Mouse (Mus musculus) cortical plate, adult 2 months (tissue): ENCODE data around the gene Med18. TPM values are rescaled to one million over a fixed set of nuclear protein-coding genes. Genes with fewer than 3 reads are reported as not detected.
"Not testable (repeated sequence)": the region's sequence is repeated elsewhere in the genome, so short reads cannot be mapped to it uniquely, and the experiment has no call there.

Experiments
- H3K27ac ChIP-seq: fragments of 200-500 bp; 2 replicates; pipeline ENCODE4 v1.5.1; 2012; ENCODE audit warnings: low read length, control low read depth, inconsistent platforms; ENCODE audit not compliant: insufficient read depth
- H3K4me1 ChIP-seq: fragments of 200-500 bp; 2 replicates; pipeline ENCODE4 v1.6.1; 2011; ENCODE audit warnings: low read length; ENCODE audit not compliant: control insufficient read depth, insufficient read depth
- H3K4me3 ChIP-seq: fragments of 200-500 bp; 2 replicates; pipeline ENCODE4 v1.5.1; 2011; ENCODE audit warnings: mild to moderate bottlenecking, low read length, control low read depth; ENCODE audit not compliant: insufficient read depth
- CTCF ChIP-seq: fragments of 200-500 bp; IDR thresholded peaks from 2 replicates; pipeline ENCODE4 v1.5.1; 2011; ENCODE audit warnings: mild to moderate bottlenecking, control low read depth, low read length; ENCODE audit not compliant: insufficient read depth; ENCODE audit errors: extremely low read depth
- POLR2A ChIP-seq: fragments of 200-500 bp; IDR thresholded peaks from 2 replicates; pipeline ENCODE4 v1.6.1; 2011; ENCODE audit warnings: mild to moderate bottlenecking, low read length, control low read depth; ENCODE audit not compliant: insufficient read depth; ENCODE audit errors: extremely low read depth
- polyA plus RNA-seq: library from polyadenylated mRNA; depleted of rRNA; stranded (reverse); fragments of >200 nt; gene quantifications from 2 replicates; pipeline ENCODE4 v1.2.3, GENCODE M21; 2012; rRNA removed

The Med18 gene
- polyA plus RNA-seq, 1 experiment: 5.6 TPM

DNA sequence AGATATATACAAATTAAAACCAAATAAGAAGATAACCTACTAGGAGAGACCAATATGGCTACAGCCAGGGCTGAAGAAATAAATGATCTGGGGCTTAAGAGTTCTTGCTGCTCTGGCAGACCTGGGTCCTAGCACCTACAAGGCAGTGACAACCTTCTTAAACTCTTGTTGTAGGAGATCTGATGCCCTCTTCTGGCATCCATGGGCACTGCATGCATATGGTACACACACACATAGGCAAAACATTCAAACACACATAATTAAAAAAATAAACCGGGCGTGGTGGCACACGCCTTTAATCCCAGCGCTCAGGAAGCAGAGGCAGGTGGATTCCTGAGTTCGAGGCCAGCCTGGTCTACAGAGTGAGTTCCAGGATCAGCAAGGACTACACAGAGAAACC is 39.0 kb downstream of the Med18 start:
- TF ChIP-seq CTCF (no peak), POLR2A (no peak)

DNA sequence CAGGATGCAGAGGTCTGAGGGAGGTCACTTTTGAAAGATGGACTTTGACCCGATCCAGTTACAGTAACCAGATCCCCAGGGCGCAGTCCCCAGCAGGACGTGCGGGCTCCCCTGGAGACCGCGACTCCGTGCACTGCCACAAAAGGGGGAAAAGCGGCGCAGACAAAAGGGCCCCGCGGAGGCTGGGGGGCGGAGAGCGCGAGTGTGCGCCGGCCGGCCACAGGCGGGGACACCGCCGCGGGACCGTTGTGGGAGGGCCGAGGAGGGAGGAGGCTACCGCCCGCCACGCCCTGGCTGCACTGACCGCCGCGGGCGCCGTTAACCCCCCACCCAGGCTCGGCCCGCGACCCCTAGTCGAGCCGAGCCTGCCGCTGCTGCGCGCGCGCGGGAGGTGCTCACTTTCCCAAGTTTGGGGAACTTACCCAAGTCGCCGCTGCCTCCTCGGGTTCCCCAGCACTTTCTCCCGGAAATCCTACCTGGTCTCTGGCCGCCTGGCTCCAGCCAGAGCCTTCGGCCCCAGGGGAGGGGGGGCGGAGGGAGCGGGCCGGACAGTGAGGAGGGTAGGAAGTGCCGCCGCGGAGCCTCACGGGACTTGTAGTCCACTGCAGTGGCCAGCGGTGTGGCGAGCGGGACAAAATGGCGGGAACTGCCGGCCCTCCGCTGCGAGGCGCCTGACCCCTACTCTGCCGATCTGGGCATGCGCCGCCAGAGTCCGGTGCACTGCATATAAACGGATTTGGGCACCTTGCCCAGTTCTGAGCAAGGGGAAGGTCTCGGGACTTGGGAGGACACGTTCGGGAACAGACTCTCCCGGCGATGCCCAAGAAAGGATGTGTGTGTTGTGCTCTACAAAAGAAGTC is 41.6 kb downstream of the Med18 start, which contains the start of gene Phactr4:
Gene Phactr4, minus strand, starts transcription at position 567 of the 860 bp plus-strand sequence.
- peak within 1 kb of the TSS; percentile 60 for H3K4me3 ChIP-seq
- H3K4me1 ChIP-seq: no peaks in the 10 kb centered on the region
- peak within 1 kb of the TSS; percentile 94 for H3K27ac ChIP-seq
- TF ChIP-seq CTCF (no peak), POLR2A (peak; percentile 46; the same call in 1 of the 2 replicates)

More for the DNA sequence above, 39.0 kb downstream of the Med18 start:
- Histone ChIP-seq H3K4me3 (no peak overlapping the region), H3K4me1 (no peaks in the 10 kb centered on the region), H3K27ac (no peak overlapping the region)

DNA sequence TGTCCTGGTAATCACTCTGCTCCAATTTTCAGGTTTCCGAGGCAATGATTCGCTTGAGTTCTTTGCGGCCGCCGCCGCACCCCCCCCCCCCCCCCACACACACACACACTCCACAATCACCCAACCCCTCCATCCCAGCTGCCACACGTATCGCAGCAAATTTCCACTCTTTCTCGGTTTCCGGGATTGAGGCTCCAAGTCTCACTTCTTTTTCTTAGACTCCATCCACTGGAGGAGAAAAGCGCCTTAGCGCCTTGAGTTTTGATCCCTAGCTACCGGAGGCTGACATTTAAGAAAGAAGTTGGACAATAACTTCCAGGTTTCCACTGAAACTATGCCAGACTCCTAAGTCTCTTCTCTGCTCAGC is 42.2 kb downstream of the Med18 start:
- no peak for TF ChIP-seq POLR2A
- TF ChIP-seq CTCF: no peak
- Histone ChIP-seq H3K4me1 (no peaks in the 10 kb centered on the region), H3K4me3 (peak overlapping the region; percentile 60), H3K27ac (0 out of 2 replicates have a peak overlapping the region, but pooled peaks have one; percentile 94)

DNA sequence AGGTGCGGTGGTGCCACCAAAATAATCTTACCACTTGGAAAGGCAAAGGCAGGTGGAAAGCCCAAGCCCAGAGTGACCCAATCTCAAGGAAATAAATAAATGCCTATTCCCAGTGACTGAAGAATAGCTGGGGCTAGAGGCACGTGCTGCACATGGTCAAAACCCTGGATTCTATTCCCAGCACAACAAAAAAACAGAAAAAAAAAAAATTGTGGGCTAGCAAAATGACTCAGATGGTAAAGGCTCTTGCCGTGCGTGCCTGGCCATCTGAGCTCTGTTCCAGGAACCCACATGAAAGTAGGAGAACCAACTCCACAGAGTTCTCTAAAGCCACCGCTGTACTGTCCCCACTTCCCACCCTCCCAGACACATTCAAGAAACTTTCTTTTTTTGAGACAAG is 43.2 kb downstream of the Med18 start:
- Histone ChIP-seq H3K4me3 (no peak overlapping the region), H3K27ac (no peak overlapping the region), H3K4me1 (no peaks in the 10 kb centered on the region)
- no peak for TF ChIP-seq CTCF
- no peak for TF ChIP-seq POLR2A

DNA sequence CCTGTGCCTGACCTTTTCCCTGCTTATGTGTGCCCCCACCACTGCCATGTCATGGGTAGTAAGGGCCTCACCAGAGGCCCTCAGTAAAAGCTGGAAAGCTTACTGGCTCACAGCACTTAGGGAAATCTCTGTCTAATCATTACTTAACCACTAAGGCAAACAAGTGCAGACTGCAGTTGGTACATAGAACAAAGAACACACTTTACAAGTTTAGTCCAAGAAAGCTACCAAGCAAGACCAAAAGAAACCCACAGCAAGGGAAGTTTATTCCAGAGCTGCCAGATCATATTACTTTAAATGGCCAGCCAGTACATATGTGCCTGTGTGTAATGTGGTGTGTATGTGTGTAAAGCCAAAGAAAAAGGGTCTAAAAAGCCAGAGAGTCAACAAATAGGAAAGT is 47.8 kb downstream of the Med18 start:
- no peak for TF ChIP-seq CTCF
- no peak for TF ChIP-seq POLR2A
- no peak overlapping the region for H3K4me3 ChIP-seq
- no peak overlapping the region for H3K27ac ChIP-seq
- no peaks in the 10 kb centered on the region for H3K4me1 ChIP-seq

DNA sequence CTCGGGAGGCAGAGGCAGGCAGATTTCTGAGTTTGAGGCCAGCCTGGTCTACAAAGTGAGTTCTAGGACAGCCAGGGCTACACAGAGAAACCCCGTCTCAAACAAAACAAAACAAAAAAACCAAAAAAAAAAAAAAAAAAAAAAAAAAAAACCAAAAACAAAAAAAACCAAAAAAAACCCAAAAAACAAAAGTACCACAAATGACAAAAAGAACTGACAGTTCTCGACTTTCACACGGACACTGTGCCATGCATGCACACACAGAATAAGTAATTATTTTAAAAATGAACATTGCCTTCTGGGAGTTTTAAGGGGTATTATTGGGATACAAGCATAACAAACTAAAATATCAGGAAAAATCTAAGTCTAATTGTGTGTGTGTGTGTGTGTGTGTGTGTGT is 50.5 kb downstream of the Med18 start:
- H3K27ac ChIP-seq, H3K4me3 ChIP-seq, H3K4me1 ChIP-seq: not testable (repeated sequence)

DNA sequence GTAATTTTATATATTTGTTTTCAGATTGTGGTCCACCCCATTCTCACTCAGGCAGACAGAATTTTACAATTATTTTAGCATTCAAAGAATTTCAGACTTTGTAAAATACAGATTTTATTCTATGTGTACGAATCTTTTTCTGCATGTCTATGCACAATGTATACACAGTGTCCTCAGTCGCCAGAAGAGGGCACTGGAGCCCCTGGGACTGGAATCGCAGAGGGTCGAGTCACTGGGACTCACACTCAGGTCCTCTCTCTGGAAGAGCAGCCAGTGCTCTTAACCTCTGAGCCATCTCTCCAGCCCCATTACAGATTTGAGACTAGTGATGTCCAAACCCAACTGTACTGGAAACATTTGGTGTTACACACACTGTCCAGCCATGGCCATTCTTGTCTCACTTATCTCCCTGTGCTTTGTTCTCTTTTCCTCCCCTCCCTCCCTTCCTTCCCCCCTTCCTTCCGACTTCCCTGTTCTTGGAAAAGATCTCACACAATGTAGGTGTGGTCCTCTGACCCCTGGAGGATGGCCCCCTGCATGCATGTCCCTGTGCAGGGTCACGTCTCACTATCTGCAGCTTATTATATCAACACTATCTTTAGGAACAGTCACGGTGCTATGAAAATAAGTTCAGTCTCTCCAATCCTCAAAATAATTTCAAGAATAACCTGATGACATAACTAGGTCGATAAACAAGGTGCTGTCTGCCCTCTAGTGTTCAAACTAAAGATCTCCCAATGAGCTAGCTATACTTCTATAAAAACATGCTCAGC is 52.2 kb downstream of the Med18 start:
- Histone ChIP-seq H3K4me3 (no peak overlapping the region), H3K4me1 (no peaks in the 10 kb centered on the region), H3K27ac (no peak overlapping the region)
- TF ChIP-seq POLR2A: no peak
- 0 out of 2 replicates have a peak, but pooled peaks have one; percentile 5 for TF ChIP-seq CTCF

DNA sequence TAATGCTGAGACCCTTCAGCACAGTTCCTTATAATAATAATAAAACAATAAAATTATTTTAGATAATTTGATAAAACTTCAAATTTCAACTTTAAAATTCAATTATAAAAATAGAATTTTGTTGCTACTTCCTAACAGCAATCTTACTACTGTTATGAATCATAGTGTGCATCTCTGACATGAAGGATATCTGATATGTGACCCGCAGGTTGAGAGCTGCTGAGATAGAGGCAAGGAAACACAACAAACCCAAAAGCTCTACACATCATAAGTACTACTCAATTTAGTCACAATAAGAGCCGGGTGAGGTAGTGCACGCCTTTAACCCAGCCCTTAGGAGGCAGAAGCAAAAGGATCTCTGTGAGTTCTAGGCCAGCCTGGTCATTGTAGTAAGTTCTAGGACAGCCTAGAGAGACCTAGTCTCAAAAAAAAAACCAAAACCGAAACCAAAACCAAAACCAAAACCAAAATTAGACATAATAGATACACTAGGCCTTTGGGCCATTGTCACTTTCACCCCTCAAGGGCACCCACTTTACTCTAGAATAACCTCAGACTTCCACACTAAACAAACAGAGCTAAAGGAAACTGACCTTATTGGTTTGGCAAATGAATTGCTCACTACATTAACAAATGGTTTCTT is 54.0 kb downstream of the Med18 start:
- Histone ChIP-seq H3K4me1 (no peaks in the 10 kb centered on the region), H3K4me3 (no peak overlapping the region), H3K27ac (no peak overlapping the region)
- no peak for TF ChIP-seq CTCF
- no peak for TF ChIP-seq POLR2A

Other genes with a start within 250 kb of the Med18 start
- 19.1 and 20.6 TPM in 2 replicates for gene Gmeb1, start 202.3 kb downstream of the Med18 start, polyA plus RNA-seq
- gene Taf12, start 189.5 kb downstream of the Med18 start, polyA plus RNA-seq: 15.9 and 19.4 TPM in 2 replicates
- gene Rab42, start 160.5 kb downstream of the Med18 start, polyA plus RNA-seq: 3.8 and 5.3 TPM in 2 replicates
- gene Trnau1ap, start 134.4 kb downstream of the Med18 start, polyA plus RNA-seq: 14.9 and 16.6 TPM in 2 replicates
- gene Rcc1, start 110.3 kb downstream of the Med18 start, polyA plus RNA-seq: 8.8 and 9.2 TPM in 2 replicates
- 5.6 and 6.4 TPM in 2 replicates for gene Phactr4, start 41.4 kb downstream of the Med18 start, polyA plus RNA-seq
- 8.1 and 8.2 TPM in 2 replicates for gene Sesn2, start 46.6 kb upstream of the Med18 start, polyA plus RNA-seq
- gene Atpif1, start 69.7 kb upstream of the Med18 start, polyA plus RNA-seq: 738 and 747 TPM in 2 replicates
- 112 and 117 TPM in 2 replicates for gene Dnajc8, start 71.6 kb upstream of the Med18 start, polyA plus RNA-seq
- 1.5 and 1.7 TPM in 2 replicates for gene Ptafr, start 100.1 kb upstream of the Med18 start, polyA plus RNA-seq
- gene Eya3, start 175.1 kb upstream of the Med18 start, polyA plus RNA-seq: 24.5 and 25.5 TPM in 2 replicates